9 mouse cellular contexts compared by ENCODE assay signal in genomic region chr19:37370356-37370755, GRCm38 (mm10). TPM values are rescaled to one million over a fixed set of nuclear protein-coding genes. Genes with fewer than 3 reads are reported as not detected.
A peak's percentile ranks its signal among the peaks of the same experiment; 100 is the strongest.
DNase-seq lines count a peak whose midpoint lies in the region; ATAC-seq lines count a peak whose summit lies in the region.
"Had no signal": no experiment of that assay in that cellular context is flagged by ENCODE, and none has a peak within 500 bp of the region (broad histone marks: within the 10 kb centered on the region; RNA-seq: fewer than 3 reads in every experiment).

No protein-coding gene starts in this region.

- DNase-seq in layer of hippocampus, adult 9-11 months: peak; percentile 44
- no peak for DNase-seq in layer of hippocampus, postnatal 10 days (ENCODE audit: low spot score in 2 of 2)
- DNase-seq in brain, adult 2 months (ENCODE audit: low read depth, low spot score): peak; percentile 34
- DNase-seq in thymus, postnatal 14 days: peak; percentile 84
- no peak for DNase-seq in left cerebral cortex, postnatal 4 days
- DNase-seq in cerebellum, postnatal 4 days (ENCODE audit: low spot score in 2 of 2): no peak
- no peak for DNase-seq in adrenal gland, postnatal 4 days (ENCODE audit: low spot score in 2 of 2)
- DNase-seq: cerebellum, adult 11-12 months had no signal

- ATAC-seq in megakaryocyte progenitor cell, adult 5-6 weeks (replicated peaks; ENCODE audit: poor library complexity): peak; percentile 80

- intact Hi-C loops in left cerebral cortex, postnatal 4 days (cut with DNase I): no loop called here

RNA-seq across cellular contexts. Expression of gene Kif11, which starts 5.8 kb away (rescaled TPM):
- total RNA-seq in layer of hippocampus, postnatal 10 days (2021): 1 to 10 TPM; 4.5 to 5.1 TPM
- total RNA-seq in megakaryocyte progenitor cell, adult 5-6 weeks (2015): 113 and 116 TPM in 2 replicates
- 160 and 187 TPM in 2 replicates for total RNA-seq in megakaryocyte progenitor cell, adult 5-6 weeks (2017)
- total RNA-seq in left cerebral cortex, postnatal 4 days (2021): 1 to 10 TPM; 6.9 to 7.0 TPM
- 10 to 100 TPM; 21.2 to 23.7 TPM for total RNA-seq in adrenal gland, postnatal 4 days (2021)

RNA-seq across cellular contexts. Expression of gene Ide, which starts 32.7 kb away (rescaled TPM):
- 10 to 100 TPM; 54.6 to 57.8 TPM for total RNA-seq in layer of hippocampus, postnatal 10 days (2021)
- 122 and 144 TPM in 2 replicates for total RNA-seq in megakaryocyte progenitor cell, adult 5-6 weeks (2015)
- 79.5 and 103 TPM in 2 replicates for total RNA-seq in megakaryocyte progenitor cell, adult 5-6 weeks (2017)
- 10 to 100 TPM; 43.3 to 48.0 TPM for total RNA-seq in left cerebral cortex, postnatal 4 days (2021)
- 10 to 100 TPM; 65.4 to 69.4 TPM for total RNA-seq in adrenal gland, postnatal 4 days (2021)

Comparison
In these comparisons a context has a peak if more than half of its experiments do, and no peak if none do; other contexts are left out.
1. DNase-seq: peak in layer of hippocampus, adult 9-11 months (single experiment), brain, adult 2 months (single experiment) and thymus, postnatal 14 days (single experiment); none in layer of hippocampus, postnatal 10 days (0 of 2), left cerebral cortex, postnatal 4 days (single experiment), cerebellum, postnatal 4 days (0 of 2) and adrenal gland, postnatal 4 days (0 of 2).
2. RNA of gene Kif11, which starts 5.8 kb away (total RNA-seq): 113 to 187 TPM in megakaryocyte progenitor cell, adult 5-6 weeks; 21.2 to 23.7 TPM in adrenal gland, postnatal 4 days, 6.9 to 7.0 TPM in left cerebral cortex, postnatal 4 days and 4.5 to 5.1 TPM in layer of hippocampus, postnatal 10 days; every median in the first group is over 4 times any median in the second.